Mouse (Mus musculus): ENCODE measurements around the gene Ttc23. TPM values are rescaled to one million over a fixed set of nuclear protein-coding genes. Genes with fewer than 3 reads are reported as not detected.

The Ttc23 gene
- polyA plus RNA-seq (2012): 0.08 TPM in 1 of 2 replicates, not detected in the other

GRCm38 (mm10) chr7:67647277-67647676 lies at the start of gene Ttc23:
Gene Ttc23, plus strand, starts transcription at chr7:67647410.
- Histone ChIP-seq H3K4me1 (ENCODE audit: control insufficient read depth) (peaks cover 23% of the 10 kb centered on the region), H3K36me3 (ENCODE audit: control insufficient read depth) (no peaks in the 10 kb centered on the region), H3K9me3 (ENCODE audit: control insufficient read depth, low read length) (no peaks in the 10 kb centered on the region), H3K4me3 (replicated peaks) (peak within 1 kb of the TSS; percentile 33), H3K27me3 (ENCODE audit: control insufficient read depth) (no peaks in the 10 kb centered on the region)
- TF ChIP-seq TAL1 (IDR thresholded peaks at IDR 0.05; ENCODE audit: low read length): no peak

- H3K4me3 ChIP-seq (replicated peaks): no peak overlapping the region
- no peaks in the 10 kb centered on the region for H3K9me3 ChIP-seq (ENCODE audit: control insufficient read depth, low read length)
- H3K4me1 ChIP-seq (ENCODE audit: control insufficient read depth): peaks cover 2% of the 10 kb centered on the region
- H3K27me3 ChIP-seq (ENCODE audit: control insufficient read depth): no peaks in the 10 kb centered on the region
- no peak for TF ChIP-seq GATA1 (IDR thresholded peaks at IDR 0.05; ENCODE audit: low read length)
- TF ChIP-seq TAL1 (IDR thresholded peaks at IDR 0.05; ENCODE audit: low read length): no peak
- no peaks in the 10 kb centered on the region for H3K36me3 ChIP-seq (ENCODE audit: control insufficient read depth)
Observed at GRCm38 (mm10) chr7:67598050-67598449, 49.2 kb upstream of the Ttc23 start.

- no peaks in the 10 kb centered on the region for H3K27me3 ChIP-seq (ENCODE audit: control insufficient read depth)
- TF ChIP-seq TAL1 (IDR thresholded peaks at IDR 0.05; ENCODE audit: low read length) (no peak), GATA1 (IDR thresholded peaks at IDR 0.05; ENCODE audit: low read length) (no peak)
Observed at GRCm38 (mm10) chr7:67605114-67605513, 42.1 kb upstream of the Ttc23 start.

GRCm38 (mm10) chr7:67606250-67606649 lies 41.0 kb upstream of the Ttc23 start:
- TF ChIP-seq GATA1 (IDR thresholded peaks at IDR 0.05; ENCODE audit: low read length): no peak
- TF ChIP-seq TAL1 (IDR thresholded peaks at IDR 0.05; ENCODE audit: low read length): no peak
- Histone ChIP-seq H3K4me3 (replicated peaks) (no peak overlapping the region), H3K27me3 (ENCODE audit: control insufficient read depth) (no peaks in the 10 kb centered on the region), H3K9me3 (ENCODE audit: control insufficient read depth, low read length) (no peaks in the 10 kb centered on the region), H3K36me3 (ENCODE audit: control insufficient read depth) (no peaks in the 10 kb centered on the region), H3K4me1 (ENCODE audit: control insufficient read depth) (no peaks in the 10 kb centered on the region)

More at GRCm38 (mm10) chr7:67605114-67605513, 42.1 kb upstream of the Ttc23 start:
- no peaks in the 10 kb centered on the region for H3K4me1 ChIP-seq (ENCODE audit: control insufficient read depth)
- H3K4me3 ChIP-seq (replicated peaks): no peak overlapping the region
- no peaks in the 10 kb centered on the region for H3K36me3 ChIP-seq (ENCODE audit: control insufficient read depth)
- no peaks in the 10 kb centered on the region for H3K9me3 ChIP-seq (ENCODE audit: control insufficient read depth, low read length)

- Histone ChIP-seq H3K4me1 (ENCODE audit: control insufficient read depth) (no peaks in the 10 kb centered on the region), H3K9me3 (ENCODE audit: control insufficient read depth, low read length) (no peaks in the 10 kb centered on the region), H3K4me3 (replicated peaks) (no peak overlapping the region), H3K27me3 (ENCODE audit: control insufficient read depth) (no peaks in the 10 kb centered on the region), H3K36me3 (ENCODE audit: control insufficient read depth) (no peaks in the 10 kb centered on the region)
- TF ChIP-seq TAL1 (IDR thresholded peaks at IDR 0.05; ENCODE audit: low read length): no peak
- no peak for TF ChIP-seq GATA1 (IDR thresholded peaks at IDR 0.05; ENCODE audit: low read length)
Observed at GRCm38 (mm10) chr7:67607669-67608347, 39.4 kb upstream of the Ttc23 start.

GRCm38 (mm10) chr7:67608348-67609024 lies 38.7 kb upstream of the Ttc23 start:
- TF ChIP-seq GATA1 (IDR thresholded peaks at IDR 0.05; ENCODE audit: low read length): no peak
- no peak for TF ChIP-seq TAL1 (IDR thresholded peaks at IDR 0.05; ENCODE audit: low read length)
- H3K4me1 ChIP-seq (ENCODE audit: control insufficient read depth): no peaks in the 10 kb centered on the region
- H3K9me3 ChIP-seq (ENCODE audit: control insufficient read depth, low read length): no peaks in the 10 kb centered on the region
- no peaks in the 10 kb centered on the region for H3K36me3 ChIP-seq (ENCODE audit: control insufficient read depth)
- H3K4me3 ChIP-seq (replicated peaks): no peak overlapping the region
- H3K27me3 ChIP-seq (ENCODE audit: control insufficient read depth): no peaks in the 10 kb centered on the region

GRCm38 (mm10) chr7:67613795-67614463 lies 33.3 kb upstream of the Ttc23 start:
- no peak overlapping the region for H3K4me3 ChIP-seq (replicated peaks)
- H3K4me1 ChIP-seq (ENCODE audit: control insufficient read depth): no peaks in the 10 kb centered on the region
- no peaks in the 10 kb centered on the region for H3K9me3 ChIP-seq (ENCODE audit: control insufficient read depth, low read length)
- peaks cover 2% of the 10 kb centered on the region for H3K36me3 ChIP-seq (ENCODE audit: control insufficient read depth)
- TF ChIP-seq TAL1 (IDR thresholded peaks at IDR 0.05; ENCODE audit: low read length): no peak
- H3K27me3 ChIP-seq (ENCODE audit: control insufficient read depth): no peaks in the 10 kb centered on the region

GRCm38 (mm10) chr7:67614464-67614861 lies 32.7 kb upstream of the Ttc23 start:
- Histone ChIP-seq H3K36me3 (ENCODE audit: control insufficient read depth) (peaks cover 2% of the 10 kb centered on the region), H3K27me3 (ENCODE audit: control insufficient read depth) (no peaks in the 10 kb centered on the region), H3K9me3 (ENCODE audit: control insufficient read depth, low read length) (no peaks in the 10 kb centered on the region), H3K4me3 (replicated peaks) (no peak overlapping the region), H3K4me1 (ENCODE audit: control insufficient read depth) (no peaks in the 10 kb centered on the region)
- TF ChIP-seq TAL1 (IDR thresholded peaks at IDR 0.05; ENCODE audit: low read length) (no peak), GATA1 (IDR thresholded peaks at IDR 0.05; ENCODE audit: low read length) (no peak)

- Histone ChIP-seq H3K27me3 (ENCODE audit: control insufficient read depth) (no peaks in the 10 kb centered on the region), H3K4me3 (replicated peaks) (no peak overlapping the region), H3K36me3 (ENCODE audit: control insufficient read depth) (peaks cover 2% of the 10 kb centered on the region), H3K4me1 (ENCODE audit: control insufficient read depth) (no peaks in the 10 kb centered on the region), H3K9me3 (ENCODE audit: control insufficient read depth, low read length) (no peaks in the 10 kb centered on the region)
- TF ChIP-seq TAL1 (IDR thresholded peaks at IDR 0.05; ENCODE audit: low read length): no peak
- TF ChIP-seq GATA1 (IDR thresholded peaks at IDR 0.05; ENCODE audit: low read length): no peak
Observed at GRCm38 (mm10) chr7:67616890-67617289, 30.3 kb upstream of the Ttc23 start.
